Mouse (Mus musculus) layer of hippocampus, adult 18-20 months (tissue): Measurements from ENCODE around the gene Commd2. TPM values are rescaled to one million over a fixed set of nuclear protein-coding genes. Genes with fewer than 3 reads are reported as not detected.

ENCODE experiments used
- DNase-seq, 2 experiments: peaks; one replicate each; pipeline ENCODE4 v3.0.0; 2022; ENCODE audit warnings: low spot score in 2 of 2
- microRNA-seq, 2 experiments: library from miRNA; unstranded; fragments of <30 nt; microRNA quantifications; one replicate each; pipeline ENCODE4 v1.2.0; 2021
- total RNA-seq, 2 experiments: library from RNA; stranded (reverse); gene quantifications; 2 replicates each; pipeline ENCODE4 v1.2.3; 2021

Commd2 gene
- total RNA-seq, 2 experiments from 2014 or later, result 21.0 to 23.9 TPM

- peak in 1 of 2 experiments; percentile 4 for DNase-seq
Observed at GRCm38 (mm10) chr3:57619718-57620117, 31.8 kb downstream of the Commd2 start.

GRCm38 (mm10) chr3:57615652-57616051 is 35.9 kb downstream of the Commd2 start:
- no peak for DNase-seq

- no peak for DNase-seq
Observed at GRCm38 (mm10) chr3:57612430-57612997, 39.0 kb downstream of the Commd2 start.

GRCm38 (mm10) chr3:57611776-57612175 is 39.7 kb downstream of the Commd2 start:
- no peak for DNase-seq

GRCm38 (mm10) chr3:57604618-57605015 is 46.9 kb downstream of the Commd2 start:
- no peak for DNase-seq

- no peak for DNase-seq
Observed at GRCm38 (mm10) chr3:57603891-57604617, 47.5 kb downstream of the Commd2 start.

GRCm38 (mm10) chr3:57602610-57603009 is 48.9 kb downstream of the Commd2 start:
- no peak for DNase-seq

GRCm38 (mm10) chr3:57596566-57596965 is 54.9 kb downstream of the Commd2 start:
- DNase-seq, result no peak

GRCm38 (mm10) chr3:57595506-57595905 is 56.0 kb downstream of the Commd2 start:
- no peak for DNase-seq

Small RNA genes lying within 50 kb of the gene (microRNA-seq; reads per million reads assigned to microRNA genes)
- gene Mir6377, result 0 reads per million in 2 experiments

Other genes with a start within 250 kb of the Commd2 start
- not detected for gene Tm4sf4, start 226.4 kb downstream of the Commd2 start, total RNA-seq
- gene Wwtr1, start 75.8 kb downstream of the Commd2 start, total RNA-seq, result 10 to 100 TPM; 13.3 to 14.4 TPM
- gene Ankub1, start 41.1 kb upstream of the Commd2 start, total RNA-seq, result 1 to 10 TPM; 2.7 to 3.9 TPM
- 100 to 1,000 TPM in 1 of 2 experiments, 10 to 100 TPM in 1; 92.0 to 112 TPM for gene Rnf13, start 84.3 kb upstream of the Commd2 start, total RNA-seq
- gene Pfn2, start 196.4 kb upstream of the Commd2 start, total RNA-seq, result 100 to 1,000 TPM; 528 to 568 TPM